Mouse (Mus musculus) urinary bladder, postnatal 36 days (tissue): ENCODE data around the gene Sspo.

Experiments
- DNase-seq, 2 experiments: peaks; one replicate each; pipeline ENCODE4 v3.0.0; 2022; ENCODE audit warnings: low spot score in 2 of 2, mixed read lengths in 1 of 2

Sspo gene

GRCm38 (mm10) chr6:48539860-48540259 lies 91.8 kb downstream of the Sspo start:
- no peak for DNase-seq

DNA sequence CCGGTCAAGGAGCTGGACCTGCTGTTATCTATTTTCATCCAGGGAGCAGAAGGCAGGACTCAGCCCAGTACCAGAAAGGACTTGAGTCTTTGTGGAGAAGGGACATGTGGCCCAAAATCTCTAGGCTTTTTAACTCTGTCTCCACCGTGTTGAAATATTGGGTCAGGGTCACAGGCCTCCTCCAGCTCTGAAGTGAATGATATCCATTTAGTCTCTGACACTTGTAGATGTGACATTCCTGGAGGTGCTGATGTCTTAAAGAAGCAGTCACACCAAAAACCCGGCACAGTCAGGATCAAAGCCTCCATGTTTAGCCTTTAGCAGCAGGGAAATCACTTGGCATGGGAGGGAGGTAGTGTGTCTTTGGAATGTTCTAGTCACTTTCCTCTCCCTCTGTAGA lies 92.7 kb downstream of the Sspo start:
- DNase-seq = no peak

GRCm38 (mm10) chr6:48541560-48542450 lies 93.8 kb downstream of the Sspo start:
- DNase-seq = peak in 1 of 2 experiments; percentile 71

GRCm38 (mm10) chr6:48542631-48543030 lies 94.6 kb downstream of the Sspo start:
- no peak for DNase-seq

GRCm38 (mm10) chr6:48545251-48545650 lies 97.2 kb downstream of the Sspo start:
- DNase-seq = no peak

- no peak for DNase-seq
Measured at GRCm38 (mm10) chr6:48546271-48546670, 98.2 kb downstream of the Sspo start.

GRCm38 (mm10) chr6:48546858-48547257 lies 98.8 kb downstream of the Sspo start:
- DNase-seq = peak in 1 of 2 experiments; percentile 42

GRCm38 (mm10) chr6:48548314-48548713 lies 100.3 kb downstream of the Sspo start:
- DNase-seq = no peak
